Mouse (Mus musculus) liver, postnatal 0 days (tissue): ENCODE results near the gene Gsg1l. TPM values are rescaled to one million over a fixed set of nuclear protein-coding genes. Genes with fewer than 3 reads are reported as not detected.

ENCODE experiments used
- ATAC-seq: fragments of 200-750 bp; cut with Nextera tagmentation; 2 replicates; pipeline ENCODE4 v1.8.0; 2017; ENCODE audit warnings: mild to moderate bottlenecking, moderate library complexity
- DNase-seq: peaks from one replicate; pipeline ENCODE4 v3.0.0-alpha.2; 2016
- H3K27ac ChIP-seq: fragments of 300-500 bp; sonication (generic); 2 replicates; pipeline ENCODE4 v1.5.1; 2014; ENCODE audit warnings: antibody characterized with exemption, moderate library complexity, mild to moderate bottlenecking, low read depth
- H3K27me3 ChIP-seq: fragments of 300-500 bp; sonication (generic); 2 replicates; pipeline ENCODE4 v1.6.1; 2014; ENCODE audit warnings: low read length, control low read depth, mixed read lengths; ENCODE audit not compliant: insufficient read depth
- H3K36me3 ChIP-seq: fragments of 300-500 bp; sonication (generic); replicated peaks from 2 replicates; pipeline ENCODE4 v1.6.1; 2014; ENCODE audit warnings: mild to moderate bottlenecking, control low read depth, low read length, moderate library complexity, mixed read lengths; ENCODE audit not compliant: insufficient read depth
- H3K4me1 ChIP-seq: fragments of 300-500 bp; sonication (generic); 2 replicates; pipeline ENCODE4 v1.6.1; 2014; ENCODE audit warnings: antibody characterized with exemption, mild to moderate bottlenecking, control low read depth; ENCODE audit not compliant: insufficient read depth
- H3K4me2 ChIP-seq: fragments of 300-500 bp; sonication (generic); 2 replicates; pipeline ENCODE4 v1.6.1; 2014; ENCODE audit warnings: low read depth, mild to moderate bottlenecking, low read length, moderate library complexity, mixed read lengths
- H3K4me3 ChIP-seq: fragments of 300-500 bp; sonication (generic); 2 replicates; pipeline ENCODE4 v1.5.1; 2014; ENCODE audit warnings: low read depth, low read length
- H3K9ac ChIP-seq: fragments of 300-500 bp; sonication (generic); replicated peaks from 2 replicates; pipeline ENCODE4 v1.6.1; 2014; ENCODE audit warnings: mild to moderate bottlenecking, moderate library complexity
- H3K9me3 ChIP-seq: fragments of 300-500 bp; sonication (generic); 2 replicates; pipeline ENCODE4 v1.6.1; 2016; ENCODE audit warnings: mild to moderate bottlenecking, control low read depth, low read length, mixed read lengths
- CTCF ChIP-seq: sonication (generic); IDR thresholded peaks from 2 replicates; pipeline ENCODE4 v1.5.1; 2016; ENCODE audit warnings: antibody characterized with exemption, low read depth
- EP300 ChIP-seq: IDR thresholded peaks from 2 replicates; pipeline ENCODE4 v1.6.1; 2016; ENCODE audit warnings: antibody characterized with exemption, low read depth, mild to moderate bottlenecking
- whole genome bisulfite sequencing: fragments of 180-500 bp; shearing (Covaris S2); extraction: QIAGEN DNeasy Blood & Tissue Kit; methylation state at CpG from one replicate; pipeline ENCODE4 v1.1.7; 2014; ENCODE audit not compliant: insufficient replicate concordance; 5-methylcytosine and 5-hydroxymethylcytosine counted together
- polyA plus RNA-seq: library from polyadenylated mRNA; unstranded; fragments of >200 nt; fragmentation: Nextera tagmentation; extraction: Ambion mirVana; gene quantifications from 2 replicates; pipeline ENCODE4 v1.2.1, GENCODE M21; 2015

Gene Gsg1l
- polyA plus RNA-seq, 1 experiment from 2014 or later = 0.08 TPM

DNA sequence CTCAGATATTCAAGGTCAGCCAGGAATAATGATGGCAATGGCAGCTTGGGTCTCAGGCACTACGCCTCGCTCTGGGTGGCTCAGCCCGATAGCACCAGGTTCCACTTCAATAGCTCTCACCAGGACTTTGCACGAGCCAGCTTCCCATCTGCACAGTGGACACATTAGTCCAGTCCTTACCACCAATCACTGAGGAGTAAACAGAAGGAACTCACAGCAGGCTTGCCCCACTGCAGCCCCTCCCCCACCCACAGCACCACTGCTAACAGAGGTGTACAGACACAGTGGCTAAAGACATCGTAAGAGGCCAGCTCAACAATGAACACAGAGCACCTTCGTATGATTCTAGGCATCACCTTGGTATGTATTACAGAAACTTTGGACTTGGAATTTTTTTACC is 128.4 kb downstream of the Gsg1l start:
- no peak overlapping the region for H3K9ac ChIP-seq
- 71% methylated on average over 6 of the region's 6 CpGs for WGBS

DNA sequence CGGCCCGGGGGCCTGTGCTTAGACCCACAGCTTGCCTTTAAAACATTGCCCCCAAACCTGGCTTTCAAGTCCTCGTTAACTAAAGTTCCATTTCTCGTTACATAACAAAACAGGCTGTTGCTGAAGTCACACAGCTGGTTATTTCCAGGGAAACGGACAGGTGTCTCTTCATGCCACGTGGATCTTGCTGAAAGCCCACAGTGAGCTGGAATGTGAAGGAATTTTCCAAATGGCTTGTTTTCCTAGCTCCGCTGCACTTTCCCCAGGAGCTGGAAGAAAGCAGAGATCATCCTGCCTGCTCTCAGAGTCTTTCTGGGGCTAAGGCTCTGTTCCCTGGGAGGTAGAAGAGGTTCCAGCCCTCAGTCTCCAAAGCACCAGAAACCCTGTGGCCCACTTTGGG is 130.3 kb downstream of the Gsg1l start:
- Histone ChIP-seq H3K4me2 (no peak overlapping the region), H3K9me3 (no peaks in the 10 kb centered on the region), H3K9ac (no peak overlapping the region), H3K4me3 (no peak overlapping the region), H3K4me1 (no peaks in the 10 kb centered on the region), H3K27ac (no peak overlapping the region), H3K36me3 (no peaks in the 10 kb centered on the region), H3K27me3 (no peaks in the 10 kb centered on the region)
- DNase-seq (no peak), ATAC-seq (no peak)
- TF ChIP-seq EP300 = no peak
- no peak for TF ChIP-seq CTCF
- 79% methylated on average over 7 of the region's 7 CpGs for WGBS

More for the DNA sequence above, 128.4 kb downstream of the Gsg1l start:
- no peaks in the 10 kb centered on the region for H3K36me3 ChIP-seq
- no peaks in the 10 kb centered on the region for H3K4me1 ChIP-seq
- no peaks in the 10 kb centered on the region for H3K27me3 ChIP-seq
- no peak for ATAC-seq
- no peak for DNase-seq
- H3K4me3 ChIP-seq = no peak overlapping the region
- no peak overlapping the region for H3K4me2 ChIP-seq
- TF ChIP-seq CTCF = no peak
- TF ChIP-seq EP300 = no peak
- H3K27ac ChIP-seq = no peak overlapping the region
- no peaks in the 10 kb centered on the region for H3K9me3 ChIP-seq

DNA sequence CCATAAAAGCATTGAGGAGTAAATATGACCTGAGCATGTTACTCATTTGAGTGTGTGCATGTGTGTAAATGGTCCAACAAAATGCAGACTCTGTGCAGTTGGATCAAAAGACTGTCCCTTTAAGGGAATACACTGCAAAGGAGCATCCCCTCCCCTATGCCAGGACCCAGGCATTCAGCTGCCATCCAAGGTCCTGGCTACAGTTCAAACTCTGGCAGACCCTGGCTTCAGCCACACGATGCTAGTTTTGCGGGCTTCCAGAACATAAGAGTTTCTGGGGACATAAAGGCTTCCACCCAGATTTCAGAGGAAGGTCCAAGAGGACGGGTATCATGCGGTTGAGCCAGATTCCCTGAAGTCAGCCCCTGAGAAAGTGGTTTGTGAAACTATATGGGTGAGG is 133.2 kb downstream of the Gsg1l start:
- Histone ChIP-seq H3K27ac (no peak overlapping the region), H3K36me3 (no peaks in the 10 kb centered on the region), H3K4me1 (no peaks in the 10 kb centered on the region), H3K27me3 (no peaks in the 10 kb centered on the region), H3K9ac (no peak overlapping the region), H3K4me3 (no peak overlapping the region), H3K9me3 (no peaks in the 10 kb centered on the region), H3K4me2 (no peak overlapping the region)
- TF ChIP-seq CTCF (no peak), EP300 (no peak)
- no peak for ATAC-seq
- no peak for DNase-seq
- 66% methylated on average over 4 of the region's 4 CpGs for WGBS

DNA sequence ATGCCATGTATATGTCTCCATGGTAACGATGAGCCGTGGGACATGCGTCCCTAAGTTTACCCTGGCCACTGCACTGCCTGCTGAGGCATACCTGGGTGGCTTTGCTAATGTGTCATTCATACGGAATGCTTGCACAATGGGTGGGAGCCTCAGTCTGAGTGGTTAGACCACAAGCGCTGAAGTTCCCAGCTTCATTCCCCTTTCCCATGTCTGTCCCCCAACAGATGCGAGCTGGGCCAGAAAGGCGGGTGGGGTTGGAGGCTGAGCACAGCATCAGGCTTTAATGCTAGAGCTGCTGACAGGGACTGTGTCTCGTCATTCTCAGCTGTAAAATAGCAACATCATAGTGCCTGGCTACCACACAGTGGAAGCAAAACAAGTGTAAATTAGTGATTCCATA is 136.3 kb downstream of the Gsg1l start:
- no peaks in the 10 kb centered on the region for H3K4me1 ChIP-seq
- H3K4me3 ChIP-seq = no peak overlapping the region
- no peaks in the 10 kb centered on the region for H3K36me3 ChIP-seq
- WGBS = 80% methylated on average over 8 of the region's 8 CpGs
- H3K4me2 ChIP-seq = no peak overlapping the region
- no peaks in the 10 kb centered on the region for H3K9me3 ChIP-seq
- H3K9ac ChIP-seq = no peak overlapping the region
- no peaks in the 10 kb centered on the region for H3K27me3 ChIP-seq
- DNase-seq = no peak
- no peak overlapping the region for H3K27ac ChIP-seq
- no peak for ATAC-seq
- TF ChIP-seq EP300 = no peak
- no peak for TF ChIP-seq CTCF

DNA sequence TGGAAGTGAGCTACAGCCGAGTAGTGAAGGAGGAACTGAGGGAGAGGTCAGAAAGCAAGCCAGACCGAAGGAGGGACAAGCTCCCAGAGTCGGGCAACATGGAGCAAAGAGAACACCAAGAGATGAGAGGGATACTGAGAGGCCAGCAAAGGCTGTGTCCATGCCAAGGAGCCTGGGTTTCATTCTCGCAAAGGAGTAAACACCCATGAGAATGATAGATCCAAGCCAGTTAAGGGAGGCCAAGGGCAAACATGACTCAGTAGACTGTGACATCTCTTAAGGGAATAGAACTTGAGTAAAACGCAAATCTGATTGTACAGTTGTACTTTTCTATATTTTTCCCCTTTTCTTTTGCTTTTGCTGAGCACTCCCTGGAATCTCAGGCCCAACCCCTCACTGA is 137.6 kb downstream of the Gsg1l start:
- no peak overlapping the region for H3K9ac ChIP-seq
- H3K27me3 ChIP-seq = no peaks in the 10 kb centered on the region
- no peak overlapping the region for H3K27ac ChIP-seq
- DNase-seq = no peak
- H3K4me1 ChIP-seq = no peaks in the 10 kb centered on the region
- H3K4me3 ChIP-seq = no peak overlapping the region
- H3K9me3 ChIP-seq = no peaks in the 10 kb centered on the region
- no peaks in the 10 kb centered on the region for H3K36me3 ChIP-seq
- no peak overlapping the region for H3K4me2 ChIP-seq
- ATAC-seq = no peak
- WGBS = 69% methylated on average over 5 of the region's 5 CpGs
- no peak for TF ChIP-seq CTCF
- no peak for TF ChIP-seq EP300

DNA sequence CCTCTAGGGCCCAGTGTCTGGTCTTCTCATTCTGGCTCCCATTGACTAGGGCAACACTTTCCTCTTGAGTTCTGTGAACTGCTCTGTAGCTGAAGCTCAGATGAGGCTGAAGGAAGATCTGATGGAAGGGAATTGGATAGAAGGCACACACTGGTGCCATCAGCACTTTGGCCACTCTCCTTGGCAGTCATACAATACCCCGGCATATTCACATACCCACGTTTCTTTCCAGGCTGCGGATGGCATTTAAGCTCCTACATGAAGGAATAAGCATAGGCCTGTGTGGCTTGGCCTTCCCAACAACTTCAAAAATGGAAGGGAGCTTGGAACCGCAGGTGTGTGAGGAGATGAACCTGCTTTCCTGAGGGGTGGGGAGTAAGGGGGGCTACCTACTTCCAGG is 138.7 kb downstream of the Gsg1l start:
- no peak overlapping the region for H3K4me3 ChIP-seq
- no peak overlapping the region for H3K4me2 ChIP-seq
- H3K27ac ChIP-seq = no peak overlapping the region
- TF ChIP-seq EP300 = no peak
- no peak for TF ChIP-seq CTCF
- H3K9me3 ChIP-seq = no peaks in the 10 kb centered on the region
- no peaks in the 10 kb centered on the region for H3K27me3 ChIP-seq
- DNase-seq (no peak), ATAC-seq (no peak)
- WGBS = 84% methylated on average over 4 of the region's 4 CpGs
- H3K36me3 ChIP-seq = no peaks in the 10 kb centered on the region
- H3K4me1 ChIP-seq = no peaks in the 10 kb centered on the region
- H3K9ac ChIP-seq = no peak overlapping the region
